Mouse (Mus musculus): ENCODE measurements at regions not wholly inside any gene's neighbourhood (a gene's known extent, or its start where the extent isn't known, plus 50 kb on each side); places are given as distances from the start of the nearest gene placed in this dataset.

GRCm38 (mm10) chr7:75360874-75361273 lies 51.8 kb upstream of the Sv2b start:
- Histone ChIP-seq H3K9ac (no peak overlapping the region), H3K4me3 (no peak overlapping the region), H3K36me3 (no peaks in the 10 kb centered on the region), H3K27me3 (no peaks in the 10 kb centered on the region), H3K27ac (no peak overlapping the region), H3K4me2 (no peak overlapping the region), H3K4me1 (replicated peaks) (peaks cover 4% of the 10 kb centered on the region; the same call in 1 of the 2 replicates), H3K9me3 (no peaks in the 10 kb centered on the region)
- 24% methylated on average over 6 of the region's 6 CpGs for WGBS
- ATAC-seq (ENCODE audit: low FRiP score): no peak

- H3K27me3 ChIP-seq: no peaks in the 10 kb centered on the region
- no peaks in the 10 kb centered on the region for H3K9me3 ChIP-seq
- no peak overlapping the region for H3K9ac ChIP-seq
- no peaks in the 10 kb centered on the region for H3K36me3 ChIP-seq
- peaks cover 4% of the 10 kb centered on the region; the same call in 1 of the 2 replicates for H3K4me1 ChIP-seq (replicated peaks)
- no peak for ATAC-seq (ENCODE audit: low FRiP score)
- H3K4me2 ChIP-seq: no peak overlapping the region
- 91% methylated on average over 6 of the region's 6 CpGs for WGBS
- H3K4me3 ChIP-seq: no peak overlapping the region
- no peak overlapping the region for H3K27ac ChIP-seq
Observed at GRCm38 (mm10) chr7:75362541-75362940, 53.5 kb upstream of the Sv2b start.

GRCm38 (mm10) chr7:75365480-75365879 lies 56.4 kb upstream of the Sv2b start:
- no peaks in the 10 kb centered on the region for H3K36me3 ChIP-seq
- H3K4me3 ChIP-seq: no peak overlapping the region
- 40% methylated on average over 3 of the region's 3 CpGs for WGBS
- no peak overlapping the region for H3K9ac ChIP-seq
- ATAC-seq (ENCODE audit: low FRiP score): no peak
- H3K27me3 ChIP-seq: peaks cover 2% of the 10 kb centered on the region; the same call in 1 of the 2 replicates
- H3K27ac ChIP-seq: no peak overlapping the region
- peaks cover 4% of the 10 kb centered on the region; the same call in 1 of the 2 replicates for H3K4me1 ChIP-seq (replicated peaks)
- H3K4me2 ChIP-seq: no peak overlapping the region
- no peaks in the 10 kb centered on the region for H3K9me3 ChIP-seq

GRCm38 (mm10) chr7:75366285-75366882 lies 57.3 kb upstream of the Sv2b start:
- H3K4me3 ChIP-seq: no peak overlapping the region
- no peaks in the 10 kb centered on the region for H3K9me3 ChIP-seq
- WGBS: 7% methylated on average over 8 of the region's 8 CpGs
- H3K9ac ChIP-seq: no peak overlapping the region
- ATAC-seq (ENCODE audit: low FRiP score): peak; percentile 52; the same call in 1 of the 2 replicates
- H3K36me3 ChIP-seq: no peaks in the 10 kb centered on the region
- H3K4me1 ChIP-seq (replicated peaks): no peaks in the 10 kb centered on the region
- H3K4me2 ChIP-seq: no peak overlapping the region
- H3K27me3 ChIP-seq: peaks cover 3% of the 10 kb centered on the region; the same call in 1 of the 2 replicates
- no peak overlapping the region for H3K27ac ChIP-seq

GRCm38 (mm10) chr7:75368315-75368714 lies 59.3 kb upstream of the Sv2b start:
- H3K27me3 ChIP-seq: peaks cover 3% of the 10 kb centered on the region; the same call in 1 of the 2 replicates
- H3K4me1 ChIP-seq (replicated peaks): 0 out of 2 replicates have a peak, but pooled peaks cover 4% of the 10 kb centered on the region
- H3K4me3 ChIP-seq: no peak overlapping the region
- no peak overlapping the region for H3K9ac ChIP-seq
- WGBS: 79% methylated on average over 9 of the region's 9 CpGs
- no peak overlapping the region for H3K4me2 ChIP-seq
- ATAC-seq (ENCODE audit: low FRiP score): no peak
- H3K36me3 ChIP-seq: no peaks in the 10 kb centered on the region
- no peaks in the 10 kb centered on the region for H3K9me3 ChIP-seq
- no peak overlapping the region for H3K27ac ChIP-seq

GRCm38 (mm10) chr7:75369366-75369765 lies 60.3 kb upstream of the Sv2b start:
- no peak for ATAC-seq (ENCODE audit: low FRiP score)
- WGBS: 48% methylated on average over 4 of the region's 4 CpGs

GRCm38 (mm10) chr7:75370595-75371519 lies 61.8 kb upstream of the Sv2b start:
- ATAC-seq (ENCODE audit: low FRiP score): peak; percentile 84
- H3K4me2 ChIP-seq: no peak overlapping the region
- H3K4me1 ChIP-seq (replicated peaks): 0 out of 2 replicates have a peak, but pooled peaks cover 4% of the 10 kb centered on the region
- peaks cover 3% of the 10 kb centered on the region; the same call in 1 of the 2 replicates for H3K27me3 ChIP-seq
- no peaks in the 10 kb centered on the region for H3K9me3 ChIP-seq
- whole genome bisulfite sequencing: 56% methylated on average over 12 of the region's 12 CpGs
- H3K9ac ChIP-seq: no peak overlapping the region
- H3K36me3 ChIP-seq: no peaks in the 10 kb centered on the region
- no peak overlapping the region for H3K27ac ChIP-seq
- no peak overlapping the region for H3K4me3 ChIP-seq

More at GRCm38 (mm10) chr7:75369366-75369765, 60.3 kb upstream of the Sv2b start:
- no peaks in the 10 kb centered on the region for H3K36me3 ChIP-seq
- no peak overlapping the region for H3K4me3 ChIP-seq
- H3K27me3 ChIP-seq: peaks cover 3% of the 10 kb centered on the region; the same call in 1 of the 2 replicates
- no peak overlapping the region for H3K9ac ChIP-seq
- H3K9me3 ChIP-seq: no peaks in the 10 kb centered on the region
- H3K4me2 ChIP-seq: no peak overlapping the region
- H3K4me1 ChIP-seq (replicated peaks): 0 out of 2 replicates have a peak, but pooled peaks cover 4% of the 10 kb centered on the region
- no peak overlapping the region for H3K27ac ChIP-seq

GRCm38 (mm10) chr7:75371520-75371876 lies 62.4 kb upstream of the Sv2b start:
- ATAC-seq (ENCODE audit: low FRiP score): no peak
- no peak overlapping the region for H3K9ac ChIP-seq
- peaks cover 3% of the 10 kb centered on the region; the same call in 1 of the 2 replicates for H3K27me3 ChIP-seq
- H3K4me2 ChIP-seq: no peak overlapping the region
- H3K9me3 ChIP-seq: no peaks in the 10 kb centered on the region
- H3K4me1 ChIP-seq (replicated peaks): 0 out of 2 replicates have a peak, but pooled peaks cover 4% of the 10 kb centered on the region
- H3K36me3 ChIP-seq: no peaks in the 10 kb centered on the region
- H3K27ac ChIP-seq: no peak overlapping the region
- no peak overlapping the region for H3K4me3 ChIP-seq

- H3K4me3 ChIP-seq: no peak overlapping the region
- H3K9ac ChIP-seq: no peak overlapping the region
- H3K27ac ChIP-seq: no peak overlapping the region
- 53% methylated on average over 6 of the region's 6 CpGs for WGBS
- H3K9me3 ChIP-seq: no peaks in the 10 kb centered on the region
- no peak overlapping the region for H3K4me2 ChIP-seq
- H3K36me3 ChIP-seq: no peaks in the 10 kb centered on the region
- H3K4me1 ChIP-seq (replicated peaks): 0 out of 2 replicates have a peak, but pooled peaks cover 4% of the 10 kb centered on the region
- peaks cover 3% of the 10 kb centered on the region; the same call in 1 of the 2 replicates for H3K27me3 ChIP-seq
- peak; percentile 52; the same call in 1 of the 2 replicates for ATAC-seq (ENCODE audit: low FRiP score)
Observed at GRCm38 (mm10) chr7:75371991-75372390, 62.9 kb upstream of the Sv2b start.

- no peaks in the 10 kb centered on the region for H3K36me3 ChIP-seq
- H3K4me2 ChIP-seq: no peak overlapping the region
- WGBS: 67% methylated on average over 10 of the region's 10 CpGs
- H3K4me1 ChIP-seq (replicated peaks): 0 out of 2 replicates have a peak, but pooled peaks cover 4% of the 10 kb centered on the region
- peaks cover 3% of the 10 kb centered on the region; the same call in 1 of the 2 replicates for H3K27me3 ChIP-seq
- ATAC-seq (ENCODE audit: low FRiP score): no peak
- H3K9me3 ChIP-seq: no peaks in the 10 kb centered on the region
- no peak overlapping the region for H3K27ac ChIP-seq
- H3K4me3 ChIP-seq: no peak overlapping the region
- H3K9ac ChIP-seq: no peak overlapping the region
Observed at GRCm38 (mm10) chr7:75372892-75373444, 63.9 kb upstream of the Sv2b start.

GRCm38 (mm10) chr7:75374506-75374905 lies 65.4 kb upstream of the Sv2b start:
- no peaks in the 10 kb centered on the region for H3K9me3 ChIP-seq
- H3K4me2 ChIP-seq: no peak overlapping the region
- no peak overlapping the region for H3K4me3 ChIP-seq
- WGBS: 88% methylated on average over 6 of the region's 6 CpGs
- 0 out of 2 replicates have a peak, but pooled peaks cover 4% of the 10 kb centered on the region for H3K4me1 ChIP-seq (replicated peaks)
- no peak overlapping the region for H3K9ac ChIP-seq
- H3K36me3 ChIP-seq: no peaks in the 10 kb centered on the region
- ATAC-seq (ENCODE audit: low FRiP score): no peak
- peaks cover 3% of the 10 kb centered on the region; the same call in 1 of the 2 replicates for H3K27me3 ChIP-seq
- H3K27ac ChIP-seq: no peak overlapping the region

GRCm38 (mm10) chr7:75379595-75379994 lies 70.5 kb upstream of the Sv2b start:
- no peaks in the 10 kb centered on the region for H3K4me1 ChIP-seq (replicated peaks)
- H3K4me2 ChIP-seq: no peak overlapping the region
- no peaks in the 10 kb centered on the region for H3K27me3 ChIP-seq
- 76% methylated on average over 3 of the region's 3 CpGs for WGBS
- no peaks in the 10 kb centered on the region for H3K36me3 ChIP-seq
- no peak for ATAC-seq (ENCODE audit: low FRiP score)
- no peak overlapping the region for H3K27ac ChIP-seq
- H3K9me3 ChIP-seq: no peaks in the 10 kb centered on the region
- no peak overlapping the region for H3K9ac ChIP-seq
- H3K4me3 ChIP-seq: no peak overlapping the region
